Mouse (Mus musculus): ENCODE results near the gene Ccdc47. TPM values are rescaled to one million over a fixed set of nuclear protein-coding genes. Genes with fewer than 3 reads are reported as not detected.
"Not testable (repeated sequence)": the region's sequence is repeated elsewhere in the genome, so short reads cannot be mapped to it uniquely, and the experiment has no call there.

Ccdc47 gene
- polyA plus RNA-seq, 1 experiment from 2014 or later = 41.9 TPM

DNA sequence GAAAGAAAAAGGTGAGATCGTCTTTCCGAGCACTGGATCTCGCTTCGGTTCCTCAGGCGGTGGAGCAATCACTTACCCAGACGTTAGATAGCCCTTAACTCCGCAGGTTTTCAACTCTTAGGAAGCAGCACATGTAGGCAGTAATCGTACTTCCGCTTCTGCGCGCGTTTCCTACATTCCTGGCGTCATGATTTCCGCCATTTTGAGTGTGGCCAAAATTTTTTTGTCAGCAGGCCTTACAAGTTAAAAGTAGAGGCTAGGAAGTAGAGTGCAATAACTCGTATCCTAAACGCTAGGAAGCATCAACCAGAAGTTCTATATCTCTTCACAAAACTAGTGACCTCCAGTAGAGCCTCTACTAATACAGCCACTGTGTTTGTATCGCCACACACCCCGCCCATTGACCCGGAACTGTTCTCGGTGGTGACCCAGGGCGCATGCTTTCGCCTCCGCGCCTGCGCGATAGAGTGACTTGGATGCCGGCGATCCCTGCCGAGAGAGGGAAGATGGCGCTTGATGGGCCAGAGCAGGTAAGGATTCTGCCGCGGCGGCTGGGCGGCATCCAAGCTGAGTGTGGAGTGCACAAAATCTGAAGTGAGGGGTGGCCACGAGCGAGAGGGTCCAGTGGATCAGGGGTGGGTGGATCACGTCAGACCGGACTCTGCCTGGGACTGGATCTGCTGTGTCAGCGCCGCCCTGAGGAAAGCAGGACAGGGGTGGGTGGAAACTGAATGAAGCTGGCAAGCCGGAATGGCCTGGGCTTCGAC, 39.7 kb upstream of the Ccdc47 start, which contains the start of the genes Ftsj3 and Psmc5:
Ftsj3 (minus strand) TSS at position 395 of the 767 bp plus-strand sequence.
Psmc5 (plus strand) TSS at position 470 of the 767 bp plus-strand sequence.
- no peaks in the 10 kb centered on the region for H3K9me3 ChIP-seq (ENCODE audit: control insufficient read depth)
- under 1% methylated on average over 42 of the region's 42 CpGs for WGBS
- H3K9ac ChIP-seq (ENCODE audit: low read depth, low read length) = peak within 1 kb of the TSS; percentile 75
- H3K27ac ChIP-seq (ENCODE audit: low read depth, low read length) = peak within 1 kb of the TSS; percentile 65
- no peaks in the 10 kb centered on the region for H3K27me3 ChIP-seq (replicated peaks; ENCODE audit: control insufficient read depth, insufficient read depth, low read length)
- H3K4me2 ChIP-seq (replicated peaks; ENCODE audit: low read depth) = peak within 1 kb of the TSS; percentile 84
- peak; percentile 57 for TF ChIP-seq CTCF (IDR thresholded peaks at IDR 0.05; ENCODE audit: low read depth)
- H3K4me1 ChIP-seq (replicated peaks; ENCODE audit: control insufficient read depth, insufficient read depth, low read length) = peaks cover 8% of the 10 kb centered on the region; the same call in 1 of the 2 replicates
- peak within 1 kb of the TSS; percentile 83 for H3K4me3 ChIP-seq (ENCODE audit: low read depth, low read length)
- peaks cover 30% of the 10 kb centered on the region for H3K36me3 ChIP-seq (ENCODE audit: control insufficient read depth, insufficient read depth)
- peak; percentile 97 for ATAC-seq

DNA sequence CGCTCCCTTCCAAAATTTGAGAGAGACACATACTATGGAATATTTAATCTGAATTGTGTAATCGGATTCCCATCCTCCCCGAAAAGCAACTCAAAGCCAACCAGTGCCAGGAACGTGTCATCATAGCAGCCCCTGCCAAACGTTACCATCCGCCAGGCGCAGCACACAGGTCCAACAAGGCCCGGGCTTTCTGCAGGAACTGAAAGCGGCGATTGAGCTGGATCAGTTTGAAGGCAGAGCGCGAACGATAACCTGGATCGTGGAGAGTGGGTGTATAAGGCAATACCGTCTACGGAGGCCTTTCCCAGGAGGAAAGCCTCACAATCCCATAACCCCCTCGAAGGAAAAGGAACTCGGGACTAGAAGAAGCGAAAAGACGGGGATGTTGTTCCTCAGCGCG, 39.0 kb upstream of the Ccdc47 start:
- no peak for TF ChIP-seq CTCF (IDR thresholded peaks at IDR 0.05; ENCODE audit: low read depth)
- ATAC-seq = peak; percentile 25; the same call in 1 of the 2 replicates
- H3K27ac ChIP-seq (ENCODE audit: low read depth, low read length) = peak overlapping the region; percentile 65; the same call in 1 of the 2 replicates
- no peaks in the 10 kb centered on the region for H3K27me3 ChIP-seq (replicated peaks; ENCODE audit: control insufficient read depth, insufficient read depth, low read length)
- WGBS = 2% methylated on average over 22 of the region's 22 CpGs
- peak overlapping the region; percentile 84 for H3K4me2 ChIP-seq (replicated peaks; ENCODE audit: low read depth)
- H3K4me3 ChIP-seq (ENCODE audit: low read depth, low read length) = peak overlapping the region; percentile 83
- H3K36me3 ChIP-seq (ENCODE audit: control insufficient read depth, insufficient read depth) = peaks cover 37% of the 10 kb centered on the region
- no peaks in the 10 kb centered on the region for H3K9me3 ChIP-seq (ENCODE audit: control insufficient read depth)
- H3K9ac ChIP-seq (ENCODE audit: low read depth, low read length) = peak overlapping the region; percentile 75
- H3K4me1 ChIP-seq (replicated peaks; ENCODE audit: control insufficient read depth, insufficient read depth, low read length) = peaks cover 8% of the 10 kb centered on the region; the same call in 1 of the 2 replicates

DNA sequence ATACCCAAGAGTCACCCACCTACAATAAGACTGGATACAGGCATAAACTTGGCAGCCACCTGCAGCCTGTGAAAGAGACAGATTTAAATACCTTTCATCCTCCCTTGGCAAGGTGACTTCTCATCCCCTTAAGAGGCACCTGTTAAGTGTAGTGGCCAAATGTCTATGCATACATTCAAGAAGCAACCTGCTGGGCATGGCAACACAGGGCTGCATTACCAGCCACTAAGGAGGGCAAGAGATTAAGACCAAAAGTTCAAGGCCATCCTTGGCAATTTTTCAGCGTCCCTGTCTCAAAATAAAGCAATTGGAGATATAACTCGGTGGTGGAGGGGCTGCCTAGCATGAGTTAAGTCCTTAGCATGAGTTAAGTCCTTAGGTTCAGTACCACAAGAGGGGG, 38.6 kb upstream of the Ccdc47 start:
- ATAC-seq = no peak
- H3K4me2 ChIP-seq (replicated peaks; ENCODE audit: low read depth) = peak overlapping the region; percentile 84
- peaks cover 41% of the 10 kb centered on the region for H3K36me3 ChIP-seq (ENCODE audit: control insufficient read depth, insufficient read depth)
- H3K27me3 ChIP-seq (replicated peaks; ENCODE audit: control insufficient read depth, insufficient read depth, low read length) = no peaks in the 10 kb centered on the region
- H3K4me1 ChIP-seq (replicated peaks; ENCODE audit: control insufficient read depth, insufficient read depth, low read length) = peaks cover 8% of the 10 kb centered on the region; the same call in 1 of the 2 replicates
- no peaks in the 10 kb centered on the region for H3K9me3 ChIP-seq (ENCODE audit: control insufficient read depth)
- H3K4me3 ChIP-seq (ENCODE audit: low read depth, low read length) = peak overlapping the region; percentile 83
- no peak for TF ChIP-seq CTCF (IDR thresholded peaks at IDR 0.05; ENCODE audit: low read depth)
- no peak overlapping the region for H3K27ac ChIP-seq (ENCODE audit: low read depth, low read length)
- H3K9ac ChIP-seq (ENCODE audit: low read depth, low read length) = peak overlapping the region; percentile 75
- WGBS = 8% methylated on average over 2 of the region's 2 CpGs

DNA sequence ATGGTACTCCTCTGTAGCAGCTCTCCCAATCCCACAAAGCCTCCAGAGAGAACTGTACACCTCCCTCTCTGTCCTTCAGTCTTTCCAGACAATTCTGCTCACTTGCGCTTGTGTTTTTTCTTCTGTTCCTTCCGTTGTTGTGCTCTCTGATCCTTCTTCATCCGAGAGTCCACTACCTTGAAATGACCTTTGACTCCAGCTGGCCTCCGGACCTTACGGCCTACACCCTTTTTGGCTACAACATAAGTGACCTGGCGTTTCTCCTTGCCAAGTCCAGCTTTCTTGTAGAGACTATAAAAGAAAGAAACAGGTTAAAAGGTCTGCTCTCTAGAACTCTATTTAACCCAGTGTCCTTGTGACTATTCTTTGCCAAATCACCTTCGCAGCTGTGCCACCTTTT, 33.2 kb upstream of the Ccdc47 start:
- 78% methylated on average over 7 of the region's 7 CpGs for WGBS
- Histone ChIP-seq H3K4me2 (replicated peaks; ENCODE audit: low read depth) (no peak overlapping the region), H3K27me3 (replicated peaks; ENCODE audit: control insufficient read depth, insufficient read depth, low read length) (no peaks in the 10 kb centered on the region), H3K9ac (ENCODE audit: low read depth, low read length) (no peak overlapping the region), H3K4me3 (ENCODE audit: low read depth, low read length) (no peak overlapping the region), H3K36me3 (ENCODE audit: control insufficient read depth, insufficient read depth) (peaks cover 84% of the 10 kb centered on the region), H3K27ac (ENCODE audit: low read depth, low read length) (no peak overlapping the region), H3K9me3 (ENCODE audit: control insufficient read depth) (0 out of 2 replicates have a peak, but pooled peaks cover 4% of the 10 kb centered on the region), H3K4me1 (replicated peaks; ENCODE audit: control insufficient read depth, insufficient read depth, low read length) (no peaks in the 10 kb centered on the region)
- TF ChIP-seq CTCF (IDR thresholded peaks at IDR 0.05; ENCODE audit: low read depth) = no peak
- ATAC-seq = no peak

DNA sequence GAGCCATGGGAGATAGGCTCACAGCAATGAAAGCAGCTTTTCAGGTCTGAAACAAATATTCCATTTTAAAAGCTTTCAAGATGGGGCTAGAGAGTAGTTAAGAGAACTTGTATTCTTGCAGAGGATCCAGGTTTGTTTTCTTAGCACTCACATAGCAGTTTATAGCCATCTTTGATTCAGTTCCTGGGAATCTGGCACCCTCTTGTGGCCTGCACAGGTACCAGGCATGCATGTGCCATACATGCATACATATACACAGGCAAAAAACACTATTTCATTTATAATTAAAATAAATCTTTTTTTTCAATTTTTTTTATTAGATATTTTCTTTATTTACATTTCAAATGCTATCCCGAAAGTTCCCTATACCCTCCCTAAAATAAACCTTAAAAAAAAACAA, 30.7 kb upstream of the Ccdc47 start:
- Histone ChIP-seq H3K4me2 (replicated peaks; ENCODE audit: low read depth) (no peak overlapping the region), H3K9me3 (ENCODE audit: control insufficient read depth) (0 out of 2 replicates have a peak, but pooled peaks cover 4% of the 10 kb centered on the region), H3K36me3 (ENCODE audit: control insufficient read depth, insufficient read depth) (peaks cover 96% of the 10 kb centered on the region), H3K9ac (ENCODE audit: low read depth, low read length) (no peak overlapping the region), H3K27ac (ENCODE audit: low read depth, low read length) (no peak overlapping the region; the same call in 1 of the 2 replicates), H3K27me3 (replicated peaks; ENCODE audit: control insufficient read depth, insufficient read depth, low read length) (no peaks in the 10 kb centered on the region), H3K4me3 (ENCODE audit: low read depth, low read length) (no peak overlapping the region), H3K4me1 (replicated peaks; ENCODE audit: control insufficient read depth, insufficient read depth, low read length) (no peaks in the 10 kb centered on the region)
- ATAC-seq = no peak
- WGBS = 96% methylated on average over 1 of the region's 1 CpGs
- peak; percentile 56 for TF ChIP-seq CTCF (IDR thresholded peaks at IDR 0.05; ENCODE audit: low read depth)

DNA sequence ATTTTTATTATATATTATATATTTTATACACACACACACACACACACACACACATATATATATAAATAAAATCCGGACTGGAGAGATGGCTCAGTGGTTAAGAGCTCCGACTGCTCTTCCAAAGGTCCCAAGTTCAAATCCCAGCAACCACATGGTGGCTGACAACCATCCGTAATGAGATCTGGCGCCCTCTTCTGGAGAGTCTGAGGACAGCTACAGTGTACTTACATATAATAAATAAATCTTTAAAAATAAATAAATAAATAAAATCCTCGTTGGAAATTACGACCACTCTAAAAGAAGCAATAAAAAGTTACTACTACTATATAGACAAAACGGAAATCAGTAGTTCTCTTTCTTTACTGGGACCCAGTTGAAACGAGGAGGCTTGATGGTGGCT, 17.8 kb upstream of the Ccdc47 start:
- WGBS = 72% methylated on average over 8 of the region's 8 CpGs
- not testable (repeated sequence) for H3K9me3 ChIP-seq (ENCODE audit: control insufficient read depth); H3K27ac ChIP-seq (ENCODE audit: low read depth, low read length); H3K4me2 ChIP-seq (replicated peaks; ENCODE audit: low read depth); H3K9ac ChIP-seq (ENCODE audit: low read depth, low read length); H3K27me3 ChIP-seq (replicated peaks; ENCODE audit: control insufficient read depth, insufficient read depth, low read length); H3K4me1 ChIP-seq (replicated peaks; ENCODE audit: control insufficient read depth, insufficient read depth, low read length); H3K4me3 ChIP-seq (ENCODE audit: low read depth, low read length); ATAC-seq
- H3K36me3 ChIP-seq (ENCODE audit: control insufficient read depth, insufficient read depth) = peaks cover 52% of the 10 kb centered on the region
- TF ChIP-seq CTCF (IDR thresholded peaks at IDR 0.05; ENCODE audit: low read depth) = peak; percentile 38
